Mouse (Mus musculus) adrenal gland, adult 18-20 months (tissue): ENCODE results near the gene Aco2. TPM values are rescaled to one million over a fixed set of nuclear protein-coding genes. Genes with fewer than 3 reads are reported as not detected.
A peak's percentile ranks its signal among the peaks of the same experiment; 100 is the strongest.

Experiments
- DNase-seq, 2 experiments: peaks; one replicate each; pipeline ENCODE4 v3.0.0; 2021 to 2022; ENCODE audit warnings: low spot score in 2 of 2
- total RNA-seq, 2 experiments: library from RNA; stranded (reverse); gene quantifications; 1 replicate in 1 of 2; 2 replicates in 1 of 2; pipeline ENCODE4 v1.2.3; 2021

The Aco2 gene
- total RNA-seq, 2 experiments from 2014 or later, result 791 to 1,455 TPM

- DNase-seq, result no peak
These were observed 27.0 kb upstream of the Aco2 start for GRCm38 (mm10) chr15:81845033-81845625.

- peak; percentile 64 to 75 for DNase-seq
These were observed 26.4 kb upstream of the Aco2 start for GRCm38 (mm10) chr15:81845724-81846123.

GRCm38 (mm10) chr15:81846755-81847154 lies 25.4 kb upstream of the Aco2 start:
- no peak for DNase-seq

- DNase-seq, result no peak
These were observed 24.9 kb upstream of the Aco2 start for GRCm38 (mm10) chr15:81847161-81847560.

- no peak for DNase-seq
These were observed 24.2 kb upstream of the Aco2 start for GRCm38 (mm10) chr15:81847861-81848260.

GRCm38 (mm10) chr15:81848301-81848700 lies 23.8 kb upstream of the Aco2 start:
- peak in 1 of 2 experiments; percentile 52 for DNase-seq

- DNase-seq, result no peak
These were observed 23.0 kb upstream of the Aco2 start for GRCm38 (mm10) chr15:81849104-81849503.

GRCm38 (mm10) chr15:81850718-81851117 lies 21.4 kb upstream of the Aco2 start:
- DNase-seq, result no peak

GRCm38 (mm10) chr15:81851375-81851774 lies 20.7 kb upstream of the Aco2 start:
- no peak for DNase-seq

- DNase-seq, result no peak
These were observed 19.6 kb upstream of the Aco2 start for GRCm38 (mm10) chr15:81852411-81853000.

- no peak for DNase-seq
These were observed 19.0 kb upstream of the Aco2 start for GRCm38 (mm10) chr15:81853081-81853480.

GRCm38 (mm10) chr15:81856030-81856790 lies 15.9 kb upstream of the Aco2 start:
- peak; percentile 68 to 71 for DNase-seq

- peak; percentile 15 to 33 for DNase-seq
These were observed 15.0 kb upstream of the Aco2 start for GRCm38 (mm10) chr15:81856938-81857723.

- no peak for DNase-seq
These were observed 14.4 kb upstream of the Aco2 start for GRCm38 (mm10) chr15:81857724-81858116.

GRCm38 (mm10) chr15:81858138-81858516 lies 14.0 kb upstream of the Aco2 start:
- peak; percentile 96 to 98 for DNase-seq

- DNase-seq, result peak; percentile 68 to 72
These were observed 13.4 kb upstream of the Aco2 start, which contains the start of gene Tob2 for GRCm38 (mm10) chr15:81858517-81859329. TSS of gene Tob2 (minus strand) at chr15:81858796.

- DNase-seq, result peak; percentile 75 to 76
These were observed 12.5 kb upstream of the Aco2 start for GRCm38 (mm10) chr15:81859330-81860255.

- DNase-seq, result no peak
These were observed 11.5 kb upstream of the Aco2 start for GRCm38 (mm10) chr15:81860471-81861135.

GRCm38 (mm10) chr15:81864238-81864637 lies 7.9 kb upstream of the Aco2 start:
- no peak for DNase-seq
